ENCODE assay signal across 21 mouse cellular contexts in genomic region chr8:30732585-30733253, GRCm38 (mm10).
DNase-seq lines count a peak whose midpoint lies in the region; ATAC-seq and TF ChIP-seq lines count a peak whose summit lies in the region.
"Had no signal": no experiment of that assay in that cellular context is flagged by ENCODE, and none has a peak within 500 bp of the region (broad histone marks: within the 10 kb centered on the region; RNA-seq: fewer than 3 reads in every experiment).

No protein-coding gene starts in this region.

- no peak for TF ChIP-seq CTCF in hindbrain, postnatal 0 days (IDR thresholded peaks at IDR 0.05; ENCODE audit: low read depth)
- no peak for TF ChIP-seq CTCF in left cerebral cortex, adult 2 months (IDR thresholded peaks at IDR 0.05)

- intact Hi-C loops in left cerebral cortex, adult 2 months (cut with DNase I): loop anchor here (5.0 kb wide), 1 partner anchor 185 kb away; no protein-coding TSS in a partner anchor

- no peak overlapping the region for H3K27ac ChIP-seq in hindbrain, embryonic 11.5 days (ENCODE audit: low read depth, low read length)
- H3K27ac ChIP-seq in hindbrain, postnatal 0 days: no peak overlapping the region
- H3K27ac ChIP-seq in forebrain, embryonic 16.5 days (ENCODE audit: low read length): peak overlapping the region; percentile 21; the same call in 1 of the 2 replicates
- H3K27ac ChIP-seq in midbrain, embryonic 16.5 days (ENCODE audit: low read length): peak overlapping the region; percentile 45; the same call in 1 of the 2 replicates
- no peak overlapping the region for H3K27ac ChIP-seq in left cerebral cortex, adult 2 months
- no peak overlapping the region for H3K27ac ChIP-seq in intestine, embryonic 15.5 days
- H3K27ac ChIP-seq: liver, embryonic 12.5 days; neural tube, embryonic 15.5 days had no signal

- no peaks in the 10 kb centered on the region for H3K9me3 ChIP-seq in hindbrain, embryonic 11.5 days (ENCODE audit: control insufficient read depth, low read length)
- H3K9me3 ChIP-seq in hindbrain, postnatal 0 days (ENCODE audit: low read length): no peaks in the 10 kb centered on the region
- no peaks in the 10 kb centered on the region for H3K9me3 ChIP-seq in forebrain, embryonic 16.5 days (ENCODE audit: control insufficient read depth, low read length)
- H3K9me3 ChIP-seq in midbrain, embryonic 16.5 days (replicated peaks; ENCODE audit: control insufficient read depth, low read length, poor library complexity, severe bottlenecking): no peaks in the 10 kb centered on the region
- no peaks in the 10 kb centered on the region for H3K9me3 ChIP-seq in intestine, embryonic 15.5 days
- H3K9me3 ChIP-seq: heart, embryonic 12.5 days; neural tube, embryonic 15.5 days had no signal

- 52% methylated on average over 11 of the region's 11 CpGs for WGBS in hindbrain, embryonic 11.5 days
- WGBS in hindbrain, postnatal 0 days: 47% methylated on average over 11 of the region's 11 CpGs
- 22% methylated on average over 11 of the region's 11 CpGs for WGBS in forebrain, embryonic 16.5 days
- WGBS in midbrain, embryonic 16.5 days: 36% methylated on average over 11 of the region's 11 CpGs
- WGBS in intestine, embryonic 15.5 days: 75% methylated on average over 11 of the region's 11 CpGs

- no peaks in the 10 kb centered on the region for H3K4me1 ChIP-seq in hindbrain, embryonic 11.5 days (replicated peaks; ENCODE audit: control insufficient read depth, insufficient read depth, low read length)
- no peaks in the 10 kb centered on the region for H3K4me1 ChIP-seq in hindbrain, postnatal 0 days (ENCODE audit: insufficient read depth, low read length)
- H3K4me1 ChIP-seq in forebrain, embryonic 16.5 days (replicated peaks; ENCODE audit: control insufficient read depth, insufficient read depth, low read length): peaks cover 17% of the 10 kb centered on the region; the same call in 1 of the 2 replicates
- H3K4me1 ChIP-seq in midbrain, embryonic 16.5 days (ENCODE audit: control insufficient read depth, insufficient read depth, low read length): peaks cover 5% of the 10 kb centered on the region
- H3K4me1 ChIP-seq in intestine, embryonic 15.5 days (replicated peaks): no peaks in the 10 kb centered on the region
- H3K4me1 ChIP-seq: heart, embryonic 12.5 days; liver, embryonic 12.5 days; megakaryocyte, embryonic 14.5 days had no signal

- H3K4me3 ChIP-seq in hindbrain, embryonic 11.5 days (ENCODE audit: low read depth, low read length): no peak overlapping the region
- H3K4me3 ChIP-seq in hindbrain, postnatal 0 days (ENCODE audit: low read length): no peak overlapping the region
- H3K4me3 ChIP-seq in forebrain, embryonic 16.5 days (replicated peaks; ENCODE audit: low read length): no peak overlapping the region
- H3K4me3 ChIP-seq in midbrain, embryonic 16.5 days (ENCODE audit: low read depth, low read length): no peak overlapping the region
- no peak overlapping the region for H3K4me3 ChIP-seq in left cerebral cortex, adult 2 months
- no peak overlapping the region for H3K4me3 ChIP-seq in intestine, embryonic 15.5 days (replicated peaks)
- H3K4me3 ChIP-seq: heart, embryonic 12.5 days; liver, embryonic 12.5 days; neural tube, embryonic 15.5 days had no signal

- no peak overlapping the region for H3K9ac ChIP-seq in hindbrain, embryonic 11.5 days (ENCODE audit: low read depth, low read length)
- H3K9ac ChIP-seq in hindbrain, postnatal 0 days (replicated peaks; ENCODE audit: low read length): no peak overlapping the region
- no peak overlapping the region for H3K9ac ChIP-seq in forebrain, embryonic 16.5 days (replicated peaks; ENCODE audit: low read depth, low read length)
- no peak overlapping the region for H3K9ac ChIP-seq in midbrain, embryonic 16.5 days (ENCODE audit: low read depth, low read length)
- H3K9ac ChIP-seq in intestine, embryonic 15.5 days: no peak overlapping the region
- H3K9ac ChIP-seq: heart, embryonic 12.5 days; liver, embryonic 12.5 days; neural tube, embryonic 15.5 days had no signal

- no peak overlapping the region for H3K4me2 ChIP-seq in hindbrain, embryonic 11.5 days (replicated peaks; ENCODE audit: low read depth, low read length)
- no peak overlapping the region for H3K4me2 ChIP-seq in hindbrain, postnatal 0 days (ENCODE audit: low read depth, low read length)
- H3K4me2 ChIP-seq in forebrain, embryonic 16.5 days (ENCODE audit: low read length): peak overlapping the region; percentile 8; the same call in 1 of the 2 replicates
- H3K4me2 ChIP-seq in midbrain, embryonic 16.5 days (ENCODE audit: low read length): no peak overlapping the region
- H3K4me2 ChIP-seq in intestine, embryonic 15.5 days (replicated peaks): no peak overlapping the region
- H3K4me2 ChIP-seq: heart, embryonic 12.5 days; liver, embryonic 12.5 days; neural tube, embryonic 15.5 days had no signal

- peak; percentile 13 for DNase-seq in hindbrain, embryonic 11.5 days (ENCODE audit: low spot score)
- DNase-seq in hindbrain, postnatal 0 days (ENCODE audit: low spot score): no peak
- DNase-seq in embryo, embryonic 10.5 days (ENCODE audit: low spot score): peak; percentile 2
- no peak for DNase-seq in left cerebral cortex, adult 2 months (ENCODE audit: extremely low spot score in 1 of 2, low spot score in 2 of 2)
- DNase-seq: adrenal gland, postnatal 36 days; B cell, adult 2 months; cerebellum, adult 8-10 months; gastrocnemius, postnatal 10 days; heart, postnatal 14 days; kidney, adult 8-10 months; kidney, postnatal 14 days; layer of hippocampus, adult 9-11 months; lung, adult 2 months; thymus, adult 2 months had no signal

- H3K27me3 ChIP-seq in hindbrain, embryonic 11.5 days (ENCODE audit: control insufficient read depth, insufficient read depth, low read length): no peaks in the 10 kb centered on the region
- no peaks in the 10 kb centered on the region for H3K27me3 ChIP-seq in hindbrain, postnatal 0 days (ENCODE audit: insufficient read depth, low read length)
- H3K27me3 ChIP-seq in forebrain, embryonic 16.5 days (replicated peaks; ENCODE audit: control insufficient read depth, insufficient read depth, low read length): no peaks in the 10 kb centered on the region
- no peaks in the 10 kb centered on the region for H3K27me3 ChIP-seq in midbrain, embryonic 16.5 days (ENCODE audit: control insufficient read depth, insufficient read depth, low read depth, low read length)
- H3K27me3 ChIP-seq in intestine, embryonic 15.5 days (replicated peaks): no peaks in the 10 kb centered on the region
- H3K27me3 ChIP-seq: heart, embryonic 12.5 days; liver, embryonic 12.5 days; megakaryocyte, embryonic 14.5 days; neural tube, embryonic 15.5 days had no signal

- ATAC-seq in hindbrain, embryonic 11.5 days (ENCODE audit: low FRiP score): peak; percentile 50
- no peak for ATAC-seq in hindbrain, postnatal 0 days
- ATAC-seq in forebrain, embryonic 16.5 days: peak; percentile 92
- peak; percentile 79 for ATAC-seq in midbrain, embryonic 16.5 days
- ATAC-seq in intestine, embryonic 15.5 days: no peak
- ATAC-seq: liver, embryonic 12.5 days had no signal

- H3K36me3 ChIP-seq in hindbrain, embryonic 11.5 days (ENCODE audit: control insufficient read depth, insufficient read depth, low read length): no peaks in the 10 kb centered on the region
- H3K36me3 ChIP-seq in hindbrain, postnatal 0 days (ENCODE audit: insufficient read depth, low read length): no peaks in the 10 kb centered on the region
- H3K36me3 ChIP-seq in forebrain, embryonic 16.5 days (ENCODE audit: control insufficient read depth, insufficient read depth): no peaks in the 10 kb centered on the region
- no peaks in the 10 kb centered on the region for H3K36me3 ChIP-seq in midbrain, embryonic 16.5 days (ENCODE audit: control insufficient read depth, insufficient read depth, low read length)
- no peaks in the 10 kb centered on the region for H3K36me3 ChIP-seq in intestine, embryonic 15.5 days
- H3K36me3 ChIP-seq: heart, embryonic 12.5 days; liver, embryonic 12.5 days; neural tube, embryonic 15.5 days had no signal

Comparison
In these comparisons a context has a peak if more than half of its experiments do, and no peak if none do; other contexts are left out.
1. ATAC-seq: peak in hindbrain, embryonic 11.5 days (single experiment), forebrain, embryonic 16.5 days (single experiment) and midbrain, embryonic 16.5 days (single experiment); none in hindbrain, postnatal 0 days (single experiment) and intestine, embryonic 15.5 days (single experiment).
2. DNase-seq: peak in hindbrain, embryonic 11.5 days (single experiment) and embryo, embryonic 10.5 days (single experiment); none in hindbrain, postnatal 0 days (single experiment) and left cerebral cortex, adult 2 months (0 of 2).
3. H3K27ac ChIP-seq: peak in forebrain, embryonic 16.5 days (single experiment) and midbrain, embryonic 16.5 days (single experiment); none in hindbrain, embryonic 11.5 days (single experiment), hindbrain, postnatal 0 days (single experiment), left cerebral cortex, adult 2 months (single experiment) and intestine, embryonic 15.5 days (single experiment).